Mouse (Mus musculus) Patski (cell line): ENCODE measurements around the gene Rabl6. TPM values are rescaled to one million over a fixed set of nuclear protein-coding genes. Genes with fewer than 3 reads are reported as not detected.

ENCODE experiments used
- ATAC-seq: fragments of 100-300 bp; one replicate; pipeline ENCODE4 v1.8.0; 2021
- CTCF ChIA-PET: fragments of 350-600 bp; sonication (Branson Sonifier 250); formaldehyde crosslinking; loops from one replicate; lab custom pipeline; 2022; ENCODE audit warnings: inconsistent platforms; lab: Charles Lee
- POLR2A ChIA-PET: fragments of 350-600 bp; sonication (Branson Sonifier 250); formaldehyde crosslinking; loops from one replicate; lab custom pipeline; 2022; ENCODE audit warnings: antibody characterized with exemption, inconsistent platforms; lab: Charles Lee
- DNase-seq: peaks from one replicate; pipeline ENCODE4 v3.0.0-alpha.2; 2011; ENCODE audit warnings: low read depth, low spot score
- H3K27me3 ChIP-seq: fragments of 371-371 bp; one replicate; pipeline ENCODE4 v1.5.1; 2021
- CTCF ChIP-seq: fragments of 100-300 bp; IDR thresholded peaks from one replicate; pipeline ENCODE4 v1.5.1; 2021
- in situ Hi-C: fragments of 300-500 bp; cut with MboI; formaldehyde crosslinking; loops from 3 replicates; pipeline ENCODE4 v1.11.1; 2018; ENCODE audit warnings: low pct_unique_long_range_greater_than_20kb, mixed read lengths
- polyA plus RNA-seq: library from polyadenylated mRNA; unstranded; gene quantifications from one replicate; pipeline ENCODE4 v1.2.3, GENCODE M21; 2021

Gene Rabl6
- polyA plus RNA-seq, 1 experiment from 2014 or later: 90.3 TPM

GRCm38 (mm10) chr2:25533707-25534106 lies 74.6 kb downstream of the Rabl6 start:
- POLR2A ChIA-PET: interaction anchor here (0.9 kb wide), 1 partner anchor 24 kb away, joined by 3 read pairs; the partner anchor contains the start of gene Edf1
- no peak for DNase-seq
- CTCF ChIA-PET: interaction anchor here (1.0 to 1.7 kb wide), 4 partner anchors 8 to 21 kb away, joined by 3 to 8 read pairs (median 4); no protein-coding TSS in a partner anchor

More at GRCm38 (mm10) chr2:25533707-25534106, 74.6 kb downstream of the Rabl6 start:
- in situ Hi-C loops: no loop called here
- no peak for ATAC-seq
- no peaks in the 10 kb centered on the region for H3K27me3 ChIP-seq
- no peak for TF ChIP-seq CTCF

Other genes starting within 250 kb of the Rabl6 start
- 108 TPM for gene Uap1l1, start 242.8 kb downstream of the Rabl6 start, polyA plus RNA-seq
- gene Sapcd2, start 236.2 kb downstream of the Rabl6 start, polyA plus RNA-seq: 11.4 TPM
- gene Entpd2, start 212.6 kb downstream of the Rabl6 start, polyA plus RNA-seq: 0.10 TPM
- gene Npdc1, start 209.2 kb downstream of the Rabl6 start, polyA plus RNA-seq: 249 TPM
- 0.09 TPM for gene Fut7, start 185.3 kb downstream of the Rabl6 start, polyA plus RNA-seq
- 98.6 TPM for gene Abca2, start 179.8 kb downstream of the Rabl6 start, polyA plus RNA-seq
- 1.0 TPM for gene Clic3, start 151.7 kb downstream of the Rabl6 start, polyA plus RNA-seq
- 23.3 TPM for gene Paxx, start 147.4 kb downstream of the Rabl6 start, polyA plus RNA-seq
- gene Ptgds, start 138.5 kb downstream of the Rabl6 start, polyA plus RNA-seq: 33.6 TPM
- gene Lcn12, start 114.6 kb downstream of the Rabl6 start, polyA plus RNA-seq: not detected
- 85.5 TPM for gene Fbxw5, start 107.8 kb downstream of the Rabl6 start, polyA plus RNA-seq
- 5.2 TPM for gene C8g, start 106.8 kb downstream of the Rabl6 start, polyA plus RNA-seq
- gene Traf2, start 61.6 kb downstream of the Rabl6 start, polyA plus RNA-seq: 30.4 TPM
- 285 TPM for gene Edf1, start 50.7 kb downstream of the Rabl6 start, polyA plus RNA-seq
- gene Mamdc4, start 33.7 kb downstream of the Rabl6 start, polyA plus RNA-seq: 15.4 TPM
- gene Phpt1, start 33.3 kb downstream of the Rabl6 start, polyA plus RNA-seq: 139 TPM
- 4.0 TPM for gene Ajm1, start 26.8 kb downstream of the Rabl6 start, polyA plus RNA-seq
- 0.36 TPM for gene Ccdc183, start 9.2 kb upstream of the Rabl6 start, polyA plus RNA-seq
- 17.5 TPM for gene Tmem141, start 13.5 kb upstream of the Rabl6 start, polyA plus RNA-seq
- not detected for gene Fcna, start 19.5 kb upstream of the Rabl6 start, polyA plus RNA-seq
- not detected for gene Lcn8, start 44.6 kb upstream of the Rabl6 start, polyA plus RNA-seq
- not detected for gene Lcn5, start 49.4 kb upstream of the Rabl6 start, polyA plus RNA-seq
- gene Lcn6, start 68.3 kb upstream of the Rabl6 start, polyA plus RNA-seq: not detected
- not detected for gene Lcn10, start 74.2 kb upstream of the Rabl6 start, polyA plus RNA-seq
- gene Obp2a, start 91.5 kb upstream of the Rabl6 start, polyA plus RNA-seq: not detected
- 17.0 TPM for gene Bmyc, start 98.2 kb upstream of the Rabl6 start, polyA plus RNA-seq
- not detected for gene Obp2b, start 128.5 kb upstream of the Rabl6 start, polyA plus RNA-seq
- gene Lcn3, start 157.0 kb upstream of the Rabl6 start, polyA plus RNA-seq: not detected
- gene Lcn11, start 168.5 kb upstream of the Rabl6 start, polyA plus RNA-seq: not detected
- gene Gm13539, start 173.7 kb upstream of the Rabl6 start, polyA plus RNA-seq: not detected
- gene Glt6d1, start 207.3 kb upstream of the Rabl6 start, polyA plus RNA-seq: not detected
- gene Lcn9, start 214.6 kb upstream of the Rabl6 start, polyA plus RNA-seq: not detected
- gene Sohlh1, start 238.7 kb upstream of the Rabl6 start, polyA plus RNA-seq: not detected